In genomic region chr10:95087864-95088570, GRCm38 (mm10) we compare ENCODE assay signal across 8 mouse cellular contexts.
DNase-seq lines count a peak whose midpoint lies in the region; ATAC-seq and TF ChIP-seq lines count a peak whose summit lies in the region.

No protein-coding gene starts in this region.

- intact Hi-C loops in heart, postnatal 10 days (cut with DNase I), result loop anchor here (1.0 to 5.0 kb wide), 4 partner anchors 96 to 388 kb away; partner anchors contain the start of gene Cradd

- peak; percentile 42 for DNase-seq in ES-E14 (ENCODE audit: low read depth, low spot score)
- peak; percentile 93 for DNase-seq in brain, embryonic 14.5 days (ENCODE audit: low read depth)
- peak; percentile 78 to 80 for DNase-seq in heart, postnatal 10 days
- DNase-seq in kidney, postnatal 36 days, result peak; percentile 76 to 80
- peak; percentile 90 for DNase-seq in lung, postnatal 0 days (ENCODE audit: low spot score)
- DNase-seq in ovary, postnatal 36 days (ENCODE audit: low spot score), result peak; percentile 61

- no peak overlapping the region for H3K4me2 ChIP-seq in forebrain, embryonic 12.5 days
- no peak overlapping the region for H3K4me2 ChIP-seq in lung, postnatal 0 days (replicated peaks; ENCODE audit: low read depth, low read length)

- no peak for TF ChIP-seq POLR2A in brain, embryonic 14.5 days (IDR thresholded peaks at IDR 0.05; ENCODE audit: borderline replicate concordance, extremely low read depth, insufficient read depth, insufficient read length, poor library complexity, severe bottlenecking)

- no peak overlapping the region for H3K9ac ChIP-seq in ES-E14 (ENCODE audit: insufficient read depth, low read depth, low read length, poor library complexity, severe bottlenecking)
- H3K9ac ChIP-seq in forebrain, embryonic 12.5 days, result no peak overlapping the region
- no peak overlapping the region for H3K9ac ChIP-seq in lung, postnatal 0 days (replicated peaks; ENCODE audit: low read depth)

- H3K27me3 ChIP-seq in forebrain, embryonic 12.5 days, result peaks cover 30% of the 10 kb centered on the region
- H3K27me3 ChIP-seq in lung, postnatal 0 days (replicated peaks; ENCODE audit: insufficient read depth, low read length), result no peaks in the 10 kb centered on the region

- no peak overlapping the region for H3K4me3 ChIP-seq in ES-E14 (ENCODE audit: insufficient read depth in 1 of 2, low read depth in 1 of 2, low read length in 2 of 2, poor library complexity in 1 of 2, severe bottlenecking in 1 of 2)
- no peak overlapping the region for H3K4me3 ChIP-seq in forebrain, embryonic 12.5 days (replicated peaks)
- no peak overlapping the region for H3K4me3 ChIP-seq in lung, postnatal 0 days (ENCODE audit: low read depth, low read length)

- 43% methylated on average over 13 of the region's 13 CpGs for WGBS in forebrain, embryonic 12.5 days
- WGBS in lung, postnatal 0 days, result 36% methylated on average over 13 of the region's 13 CpGs

- TF ChIP-seq CTCF in brain, embryonic 14.5 days (IDR thresholded peaks at IDR 0.05; ENCODE audit: borderline replicate concordance, extremely low read depth, insufficient read depth, insufficient read length), result peak; percentile 76
- peak; percentile 90 for TF ChIP-seq CTCF in lung, postnatal 0 days (IDR thresholded peaks at IDR 0.05)

- TF ChIP-seq EP300 in lung, postnatal 0 days (IDR thresholded peaks at IDR 0.05), result no peak

- no peak overlapping the region for H3K27ac ChIP-seq in ES-E14 (ENCODE audit: insufficient read depth, low read depth, low read length, poor library complexity, severe bottlenecking)
- no peak overlapping the region for H3K27ac ChIP-seq in forebrain, embryonic 12.5 days
- H3K27ac ChIP-seq in lung, postnatal 0 days (ENCODE audit: low read length), result no peak overlapping the region

- in situ Hi-C loops in ES-E14 (cut with MboI; ENCODE audit: low sequenced_read_pairs in 2 of 2, unreplicated experiment in 2 of 2), result no loop called here

- no peaks in the 10 kb centered on the region for H3K9me3 ChIP-seq in ES-E14 (ENCODE audit: control insufficient read depth, insufficient read depth, low read depth, low read length)
- no peaks in the 10 kb centered on the region for H3K9me3 ChIP-seq in forebrain, embryonic 12.5 days
- H3K9me3 ChIP-seq in lung, postnatal 0 days (ENCODE audit: low read length), result no peaks in the 10 kb centered on the region

- H3K36me3 ChIP-seq in ES-E14 (ENCODE audit: control insufficient read depth, insufficient read depth, low read length, poor library complexity, severe bottlenecking), result no peaks in the 10 kb centered on the region
- no peaks in the 10 kb centered on the region for H3K36me3 ChIP-seq in forebrain, embryonic 12.5 days (replicated peaks)
- no peaks in the 10 kb centered on the region for H3K36me3 ChIP-seq in lung, postnatal 0 days (ENCODE audit: insufficient read depth, low read length)

- peak; percentile 91 for ATAC-seq in forebrain, embryonic 12.5 days (ENCODE audit: low FRiP score)
- peak; percentile 81 for ATAC-seq in lung, postnatal 0 days
- no peak for ATAC-seq in inflammation-experienced regulatory T-cells, adult 6 months

- no peaks in the 10 kb centered on the region for H3K4me1 ChIP-seq in ES-E14 (ENCODE audit: control insufficient read depth in 2 of 2, insufficient read depth in 2 of 2, low read length in 2 of 2, poor library complexity in 1 of 2)
- H3K4me1 ChIP-seq in forebrain, embryonic 12.5 days, result peaks cover 3% of the 10 kb centered on the region; the same call in 1 of the 2 replicates
- peaks cover 4% of the 10 kb centered on the region; the same call in 1 of the 2 replicates for H3K4me1 ChIP-seq in lung, postnatal 0 days (ENCODE audit: insufficient read depth, low read depth, low read length)

TF ChIP-seq in ES-E14, 5 proteins besides CTCF, POLR2A, EP300 and RAD21:
- TF ChIP-seq CHD2 (IDR thresholded peaks at IDR 0.05; ENCODE audit: low read depth, low read length), result no peak
- no peak for TF ChIP-seq ZNF384 (IDR thresholded peaks at IDR 0.05; ENCODE audit: low read depth, low read length)
- peak; percentile 77 for TF ChIP-seq ZC3H11A (IDR thresholded peaks at IDR 0.05; ENCODE audit: borderline replicate concordance, low read depth, low read length)
- no peak for TF ChIP-seq MAFK (IDR thresholded peaks at IDR 0.05; ENCODE audit: insufficient read depth, low read depth, low read length)
- TF ChIP-seq HCFC1 (IDR thresholded peaks at IDR 0.05; ENCODE audit: borderline replicate concordance, insufficient read depth, low read length), result no peak

Comparison
In these comparisons a context has a peak if more than half of its experiments do, and no peak if none do; other contexts are left out.
1. DNase-seq: peak in every context shown above with its lines; median percentile 93 in brain, embryonic 14.5 days; 90 in lung, postnatal 0 days; 79 in heart, postnatal 10 days; 78 in kidney, postnatal 36 days; 61 in ovary, postnatal 36 days; 42 in ES-E14.